Mouse (Mus musculus) C2C12 (cell line): ENCODE results near the gene Myb.

Experiments used
- CEBPB ChIP-seq: IDR thresholded peaks from one replicate; pipeline ENCODE4 v1.6.1; 2011; ENCODE audit warnings: low read depth, mild to moderate bottlenecking, control low read depth, moderate library complexity
- CTCF ChIP-seq: IDR thresholded peaks from one replicate; pipeline ENCODE4 v1.5.1; 2011; ENCODE audit not compliant: control insufficient read depth, insufficient read depth, insufficient read length
- USF1 ChIP-seq: IDR thresholded peaks from one replicate; pipeline ENCODE4 v1.6.1; 2011; ENCODE audit warnings: low read depth, mild to moderate bottlenecking, control low read depth, moderate library complexity

DNA sequence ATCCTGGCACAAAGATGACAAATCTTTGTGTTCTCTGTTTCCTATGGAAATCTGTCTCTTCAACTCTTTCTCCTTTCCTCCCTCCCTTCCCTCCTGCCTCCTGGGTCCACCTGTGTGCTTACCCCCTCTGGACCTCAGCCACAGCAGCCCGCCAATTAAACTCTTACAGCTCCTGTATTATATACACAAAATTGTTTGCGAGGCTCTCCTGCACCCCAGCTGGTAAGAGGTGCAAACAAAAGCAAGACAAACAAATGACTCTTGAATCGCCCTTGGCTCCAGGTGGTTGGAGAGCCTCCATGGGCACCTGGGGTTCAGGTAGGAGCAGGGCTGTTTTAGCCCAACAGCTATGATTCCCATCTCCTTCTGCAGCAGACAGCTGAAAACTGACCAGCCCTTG, 71.2 kb downstream of the Myb start:
- TF ChIP-seq CTCF (no peak), USF1 (no peak), CEBPB (no peak)
